Mouse (Mus musculus) activated CD4-positive, CD25-positive, alpha-beta regulatory T cell (primary cell): ENCODE measurements around the gene Rtn4ip1. TPM values are rescaled to one million over a fixed set of nuclear protein-coding genes. Genes with fewer than 3 reads are reported as not detected.

Experiments used
- polyA plus RNA-seq, 2 experiments: library from polyadenylated mRNA; unstranded; fragments of 100-300 nt; shearing (Covaris generic); gene quantifications; one replicate each; pipeline ENCODE4 v1.2.1; 2017

Rtn4ip1 gene
- polyA plus RNA-seq, result 10 to 100 TPM in 1 of 2 experiments, 1 to 10 TPM in 1; 9.5 to 13.0 TPM

DNA sequence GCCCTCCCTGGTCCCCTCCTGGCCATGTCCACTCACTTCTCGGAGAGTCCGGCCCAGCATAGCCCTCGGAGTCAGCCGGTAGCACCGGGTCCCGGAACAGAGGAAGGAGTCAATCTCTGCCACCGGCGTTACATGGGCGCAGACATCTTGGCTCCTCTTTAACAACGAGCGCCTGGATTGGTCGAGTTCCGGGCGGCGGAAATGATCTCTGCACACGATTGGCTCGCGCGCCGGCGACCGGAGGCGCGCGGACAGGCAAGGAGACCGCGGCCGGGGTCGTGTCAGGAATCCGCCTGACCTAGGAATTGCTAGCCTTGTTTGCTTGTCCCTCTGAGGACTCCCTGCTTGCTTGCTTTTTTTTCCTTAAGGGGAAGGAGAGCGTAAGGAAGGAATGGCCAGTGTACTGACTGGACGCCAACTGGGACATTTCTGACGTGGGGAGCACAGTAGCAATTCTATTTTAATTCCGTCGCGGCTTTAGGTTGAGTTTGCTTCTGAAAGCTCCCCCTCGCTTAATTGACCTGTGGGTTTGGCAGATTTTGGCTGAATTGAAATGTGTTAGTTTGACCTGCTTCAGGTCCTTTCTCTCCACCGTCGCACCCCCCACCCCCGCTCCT lies at the start of gene Rtn4ip1, which contains the start of gene Qrsl1:
TSS of gene Rtn4ip1 (plus strand) at position 230 of the 617 bp plus-strand sequence.
TSS of gene Qrsl1 (minus strand) at position 168 of the 617 bp plus-strand sequence.

Other genes starting within 250 kb of the Rtn4ip1 start
- 10 to 100 TPM; 18.8 to 19.0 TPM for gene Qrsl1, start 62 bp upstream of the Rtn4ip1 start, polyA plus RNA-seq
- gene Crybg1, start 247.0 kb downstream of the Rtn4ip1 start, polyA plus RNA-seq, result 10 to 100 TPM; 43.2 to 47.3 TPM